10 mouse cellular contexts compared by ENCODE assay signal in genomic region chr2:52619406-52619974, GRCm38 (mm10). TPM values are rescaled to one million over a fixed set of nuclear protein-coding genes. Genes with fewer than 3 reads are reported as not detected.
A peak's percentile ranks its signal among the peaks of the same experiment; 100 is the strongest.
DNase-seq lines count a peak whose midpoint lies in the region; ATAC-seq lines count a peak whose summit lies in the region.
"Had no signal": no experiment of that assay in that cellular context is flagged by ENCODE, and none has a peak within 500 bp of the region (broad histone marks: within the 10 kb centered on the region; RNA-seq: fewer than 3 reads in every experiment).

No protein-coding gene starts in this region.

- H3K9me3 ChIP-seq in kidney, embryonic 15.5 days (replicated peaks): no peaks in the 10 kb centered on the region
- H3K9me3 ChIP-seq in intestine, embryonic 15.5 days: no peaks in the 10 kb centered on the region
- H3K9me3 ChIP-seq in neural tube, embryonic 12.5 days: no peaks in the 10 kb centered on the region
- H3K9me3 ChIP-seq in midbrain, embryonic 13.5 days: no peaks in the 10 kb centered on the region

- peak overlapping the region; percentile 23 for H3K4me3 ChIP-seq in kidney, embryonic 15.5 days (replicated peaks)
- peak overlapping the region; percentile 29 for H3K4me3 ChIP-seq in intestine, embryonic 15.5 days (replicated peaks)
- H3K4me3 ChIP-seq in neural tube, embryonic 12.5 days: no peak overlapping the region
- no peak overlapping the region for H3K4me3 ChIP-seq in midbrain, embryonic 13.5 days (replicated peaks)

- ATAC-seq in kidney, embryonic 15.5 days (replicated peaks; ENCODE audit: low FRiP score): no peak
- ATAC-seq in erythroblast, adult 5-6 weeks (replicated peaks; ENCODE audit: low FRiP score, poor library complexity, severe bottlenecking): peak; percentile 70
- ATAC-seq in intestine, embryonic 15.5 days: no peak; the same call in 1 of the 2 replicates
- no peak for ATAC-seq in neural tube, embryonic 12.5 days (ENCODE audit: low FRiP score, low read depth)
- no peak for ATAC-seq in midbrain, embryonic 13.5 days
- ATAC-seq in inflammation-experienced regulatory T-cells, adult 6 months: no peak

- peaks cover 22% of the 10 kb centered on the region for H3K4me1 ChIP-seq in kidney, embryonic 15.5 days
- H3K4me1 ChIP-seq in intestine, embryonic 15.5 days (replicated peaks): peaks cover 10% of the 10 kb centered on the region
- H3K4me1 ChIP-seq in neural tube, embryonic 12.5 days: no peaks in the 10 kb centered on the region
- H3K4me1 ChIP-seq in midbrain, embryonic 13.5 days (replicated peaks): peaks cover 11% of the 10 kb centered on the region; the same call in 1 of the 2 replicates

- no peak overlapping the region for H3K27ac ChIP-seq in kidney, embryonic 15.5 days
- H3K27ac ChIP-seq in intestine, embryonic 15.5 days: no peak overlapping the region
- no peak overlapping the region for H3K27ac ChIP-seq in neural tube, embryonic 12.5 days
- H3K27ac ChIP-seq in midbrain, embryonic 13.5 days: no peak overlapping the region

- H3K9ac ChIP-seq in kidney, embryonic 15.5 days: no peak overlapping the region
- no peak overlapping the region for H3K9ac ChIP-seq in intestine, embryonic 15.5 days
- no peak overlapping the region for H3K9ac ChIP-seq in neural tube, embryonic 12.5 days
- H3K9ac ChIP-seq in midbrain, embryonic 13.5 days (replicated peaks): no peak overlapping the region

- H3K4me2 ChIP-seq in kidney, embryonic 15.5 days: peak overlapping the region; percentile 46
- H3K4me2 ChIP-seq in intestine, embryonic 15.5 days (replicated peaks): peak overlapping the region; percentile 60
- 0 out of 2 replicates have a peak overlapping the region, but pooled peaks have one; percentile 16 for H3K4me2 ChIP-seq in neural tube, embryonic 12.5 days (replicated peaks)
- no peak overlapping the region for H3K4me2 ChIP-seq in midbrain, embryonic 13.5 days (replicated peaks)

- no peaks in the 10 kb centered on the region for H3K36me3 ChIP-seq in kidney, embryonic 15.5 days
- no peaks in the 10 kb centered on the region for H3K36me3 ChIP-seq in intestine, embryonic 15.5 days
- no peaks in the 10 kb centered on the region for H3K36me3 ChIP-seq in neural tube, embryonic 12.5 days
- no peaks in the 10 kb centered on the region for H3K36me3 ChIP-seq in midbrain, embryonic 13.5 days

- no peaks in the 10 kb centered on the region for H3K27me3 ChIP-seq in kidney, embryonic 15.5 days
- no peaks in the 10 kb centered on the region for H3K27me3 ChIP-seq in intestine, embryonic 15.5 days (replicated peaks)
- H3K27me3 ChIP-seq in neural tube, embryonic 12.5 days (replicated peaks): no peaks in the 10 kb centered on the region
- no peaks in the 10 kb centered on the region for H3K27me3 ChIP-seq in midbrain, embryonic 13.5 days

- DNase-seq in kidney, postnatal 10 days: no peak
- DNase-seq in ovary, adult 18-20 months (ENCODE audit: low spot score): no peak
- DNase-seq: adrenal gland, adult 8-10 months; cerebellum, postnatal 10 days had no signal

- WGBS in kidney, embryonic 15.5 days: 62% methylated on average over 17 of the region's 17 CpGs
- 41% methylated on average over 17 of the region's 17 CpGs for WGBS in intestine, embryonic 15.5 days
- 65% methylated on average over 17 of the region's 17 CpGs for WGBS in neural tube, embryonic 12.5 days
- 72% methylated on average over 17 of the region's 17 CpGs for WGBS in midbrain, embryonic 13.5 days

RNA-seq across cellular contexts. Expression of gene Cacnb4, which starts 57.1 kb away (rescaled TPM):
- 2.6 and 3.7 TPM in 2 replicates for polyA plus RNA-seq in kidney, embryonic 15.5 days (2015; fragmentation: Nextera tagmentation; extraction: Ambion mirVana)
- total RNA-seq in erythroblast, adult 5-6 weeks (2015; ENCODE audit: low replicate concordance): not detected in 2 replicates
- not detected in 2 replicates for total RNA-seq in erythroblast, adult 5-6 weeks (2017; ENCODE audit: low replicate concordance)
- polyA plus RNA-seq in intestine, embryonic 15.5 days (2015; fragmentation: Nextera tagmentation; extraction: Ambion mirVana): 0.83 and 0.89 TPM in 2 replicates
- polyA plus RNA-seq in neural tube, embryonic 12.5 days (2016; fragmentation: Nextera tagmentation; extraction: Ambion mirVana): 5.9 TPM in 2 replicates
- 9.7 and 10.4 TPM in 2 replicates for polyA plus RNA-seq in midbrain, embryonic 13.5 days (2015; fragmentation: Nextera tagmentation; extraction: Ambion mirVana)
- under 1 TPM; 0.13 to 0.58 (median 0.30) TPM for polyA plus RNA-seq in inflammation-experienced regulatory T-cells, adult 6 months (2017; shearing (Covaris generic))

Comparison
In these comparisons a context has a peak if more than half of its experiments do, and no peak if none do; other contexts are left out.
1. H3K4me3 ChIP-seq: peak in kidney, embryonic 15.5 days (single experiment) and intestine, embryonic 15.5 days (single experiment); none in neural tube, embryonic 12.5 days (single experiment) and midbrain, embryonic 13.5 days (single experiment).